9 mouse cellular contexts compared by ENCODE assay signal in genomic region chr11:68874841-68875240, GRCm38 (mm10). TPM values are rescaled to one million over a fixed set of nuclear protein-coding genes. Genes with fewer than 3 reads are reported as not detected.
DNase-seq lines count a peak whose midpoint lies in the region; ATAC-seq and TF ChIP-seq lines count a peak whose summit lies in the region.
"Had no signal": no experiment of that assay in that cellular context is flagged by ENCODE, and none has a peak within 500 bp of the region (broad histone marks: within the 10 kb centered on the region; RNA-seq: fewer than 3 reads in every experiment).

No protein-coding gene starts in this region.

- WGBS in small intestine, adult 2 months = 0% methylated on average over 2 of the region's 2 CpGs

- no peaks in the 10 kb centered on the region for H3K27me3 ChIP-seq in small intestine, adult 2 months (ENCODE audit: control insufficient read depth, insufficient read depth, low read length)

- no peaks in the 10 kb centered on the region for H3K36me3 ChIP-seq in small intestine, adult 2 months (ENCODE audit: control insufficient read depth, insufficient read depth, low read length)

- DNase-seq in cerebellum, adult 18-20 months = peak; percentile 70 to 76
- DNase-seq in ovary, postnatal 36 days (ENCODE audit: low spot score) = peak; percentile 41
- DNase-seq in ovary, adult 18-20 months (ENCODE audit: low spot score) = no peak
- DNase-seq in cerebellum, postnatal 36 days = peak; percentile 56 to 67
- DNase-seq in induced T-regulatory cell, adult 2 months (ENCODE audit: low read depth) = peak; percentile 84
- DNase-seq in lung, adult 18-20 months = peak; percentile 62 to 76

- TF ChIP-seq CTCF in small intestine, adult 2 months (IDR thresholded peaks at IDR 0.05; ENCODE audit: extremely low read depth, insufficient read length, insufficient replicate concordance, low read depth, low read length) = 0 out of 2 replicates have a peak, but pooled peaks have one; percentile 7

- H3K4me3 ChIP-seq in small intestine, adult 2 months (ENCODE audit: low read depth, low read length) = no peak overlapping the region

- no peak for TF ChIP-seq POLR2A in small intestine, adult 2 months (IDR thresholded peaks at IDR 0.05; ENCODE audit: low read depth, low read length)

- no peaks in the 10 kb centered on the region for H3K4me1 ChIP-seq in small intestine, adult 2 months (ENCODE audit: control insufficient read depth, insufficient read depth, insufficient read length, low read length)

- ATAC-seq in cerebellum, adult (ENCODE audit: insufficient number of reproducible peaks, low FRiP score, low TSS enrichment) = no peak

- no peak overlapping the region for H3K27ac ChIP-seq in small intestine, adult 2 months (ENCODE audit: insufficient read depth, low read depth, low read length)

RNA-seq across cellular contexts. Expression of gene Ndel1, which starts 3.2 kb away (rescaled TPM):
- 33.8 and 36.8 TPM in 2 replicates for polyA plus RNA-seq in small intestine, adult 2 months (2012; rRNA removed)

RNA-seq across cellular contexts. Expression of gene Rnf222, which starts 13.5 kb away (rescaled TPM):
- polyA plus RNA-seq in small intestine, adult 2 months (2012; rRNA removed) = not detected in 2 replicates
- polyA plus RNA-seq: large intestine, adult 2 months had no signal

RNA-seq across cellular contexts. Expression of gene Rpl26, which starts 26.5 kb away (rescaled TPM):
- 513 and 614 TPM in 2 replicates for polyA plus RNA-seq in small intestine, adult 2 months (2012; rRNA removed)

RNA-seq across cellular contexts. Expression of gene Odf4, which starts 52.0 kb away (rescaled TPM):
- polyA plus RNA-seq in small intestine, adult 2 months (2012; rRNA removed) = not detected in 2 replicates
- polyA plus RNA-seq: large intestine, adult 2 months had no signal
